Mouse (Mus musculus): ENCODE measurements at regions not wholly inside any gene's neighbourhood (a gene's known extent, or its start where the extent isn't known, plus 50 kb on each side); places are given as distances from the start of the nearest gene placed in this dataset.

- TF ChIP-seq CTCF (IDR thresholded peaks at IDR 0.05) (no peak), EP300 (IDR thresholded peaks at IDR 0.05) (no peak)
Observed at GRCm38 (mm10) chr4:131591456-131591855, 246.6 kb downstream of the Ptpru start.
